Mouse (Mus musculus) liver, embryonic 13.5 days (tissue): ENCODE data around the gene Cct3. TPM values are rescaled to one million over a fixed set of nuclear protein-coding genes. Genes with fewer than 3 reads are reported as not detected.
"Not testable (repeated sequence)": the region's sequence is repeated elsewhere in the genome, so short reads cannot be mapped to it uniquely, and the experiment has no call there.

Source experiments
- ATAC-seq: fragments of 200-750 bp; cut with Nextera tagmentation; 2 replicates; pipeline ENCODE4 v1.8.0; 2017; ENCODE audit warnings: low read depth, mild to moderate bottlenecking, moderate number of reproducible peaks, moderate library complexity
- DNase-seq: peaks from one replicate; pipeline ENCODE4 v3.0.0; 2022
- H3K27ac ChIP-seq: fragments of 300-500 bp; sonication (generic); 2 replicates; pipeline ENCODE4 v1.5.1; 2015; ENCODE audit warnings: moderate library complexity, mild to moderate bottlenecking, inconsistent platforms
- H3K27me3 ChIP-seq: fragments of 300-500 bp; sonication (generic); 2 replicates; pipeline ENCODE4 v1.6.1; 2015; ENCODE audit warnings: mild to moderate bottlenecking, inconsistent platforms
- H3K36me3 ChIP-seq: fragments of 300-500 bp; sonication (generic); 2 replicates; pipeline ENCODE4 v1.6.1; 2015; ENCODE audit warnings: mild to moderate bottlenecking, inconsistent platforms
- H3K4me1 ChIP-seq: fragments of 300-500 bp; sonication (generic); replicated peaks from 2 replicates; pipeline ENCODE4 v1.6.1; 2015; ENCODE audit warnings: inconsistent platforms
- H3K4me2 ChIP-seq: fragments of 300-500 bp; sonication (generic); 2 replicates; pipeline ENCODE4 v1.6.1; 2015; ENCODE audit warnings: inconsistent platforms, mild to moderate bottlenecking, moderate library complexity
- H3K4me3 ChIP-seq: fragments of 300-500 bp; sonication (generic); replicated peaks from 2 replicates; pipeline ENCODE4 v1.5.1; 2015; ENCODE audit warnings: mild to moderate bottlenecking, inconsistent platforms
- H3K9ac ChIP-seq: fragments of 300-500 bp; sonication (generic); 2 replicates; pipeline ENCODE4 v1.6.1; 2015; ENCODE audit warnings: mild to moderate bottlenecking, inconsistent platforms
- H3K9me3 ChIP-seq: fragments of 300-500 bp; sonication (generic); replicated peaks from 2 replicates; pipeline ENCODE4 v1.6.1; 2016; ENCODE audit warnings: inconsistent platforms
- WGBS: fragments of 180-500 bp; shearing (Covaris S2); methylation state at CpG from one replicate; pipeline ENCODE4 v1.1.7; 2015; ENCODE audit not compliant: insufficient replicate concordance; 5-methylcytosine and 5-hydroxymethylcytosine counted together
- polyA plus RNA-seq: library from polyadenylated mRNA; unstranded; fragments of >200 nt; fragmentation: Nextera tagmentation; extraction: Ambion mirVana; gene quantifications from 2 replicates; pipeline ENCODE4 v1.2.1, GENCODE M21; 2015

Cct3 gene
- polyA plus RNA-seq, 1 experiment from 2014 or later = 376 TPM

- ATAC-seq (no peak), DNase-seq (no peak)
- Histone ChIP-seq H3K27ac (no peak overlapping the region), H3K9me3 (no peaks in the 10 kb centered on the region), H3K4me1 (no peaks in the 10 kb centered on the region), H3K36me3 (no peaks in the 10 kb centered on the region), H3K4me2 (no peak overlapping the region), H3K9ac (no peak overlapping the region), H3K4me3 (no peak overlapping the region), H3K27me3 (no peaks in the 10 kb centered on the region)
- 74% methylated on average over 3 of the region's 3 CpGs for WGBS
Observed at GRCm38 (mm10) chr3:88271859-88272258, 25.1 kb upstream of the Cct3 start.

GRCm38 (mm10) chr3:88274002-88274401 lies 22.9 kb upstream of the Cct3 start:
- Histone ChIP-seq H3K9ac (no peak overlapping the region), H3K27me3 (no peaks in the 10 kb centered on the region), H3K4me3 (no peak overlapping the region), H3K4me1 (no peaks in the 10 kb centered on the region), H3K27ac (no peak overlapping the region), H3K36me3 (no peaks in the 10 kb centered on the region), H3K9me3 (no peaks in the 10 kb centered on the region), H3K4me2 (no peak overlapping the region)
- WGBS = 73% methylated on average over 4 of the region's 4 CpGs
- ATAC-seq (no peak), DNase-seq (no peak)

DNA sequence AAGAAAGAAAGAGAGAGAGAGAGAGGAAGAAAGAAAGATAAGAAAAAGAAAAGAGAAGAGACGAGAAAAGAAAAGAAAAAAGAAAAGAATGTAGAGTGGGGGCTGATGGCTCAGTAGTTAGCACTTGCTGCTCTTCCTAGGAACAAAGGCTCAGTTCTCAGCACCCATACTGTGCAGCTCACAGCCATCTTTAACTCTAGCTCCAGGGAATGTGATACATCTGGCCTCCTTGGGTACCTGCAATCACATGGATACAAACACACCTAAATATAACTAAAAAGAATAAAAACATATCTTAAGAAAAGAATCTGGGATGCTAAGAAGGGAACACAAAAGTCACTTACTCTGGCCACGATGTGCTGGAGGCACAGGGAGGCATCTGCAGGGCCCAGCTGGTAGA lies 20.8 kb upstream of the Cct3 start:
- Histone ChIP-seq H3K36me3 (no peaks in the 10 kb centered on the region), H3K4me3 (no peak overlapping the region), H3K9me3 (no peaks in the 10 kb centered on the region), H3K4me2 (no peak overlapping the region), H3K4me1 (no peaks in the 10 kb centered on the region), H3K27ac (no peak overlapping the region), H3K9ac (no peak overlapping the region), H3K27me3 (no peaks in the 10 kb centered on the region)
- 56% methylated on average over 2 of the region's 2 CpGs for WGBS
- ATAC-seq = no peak
- no peak for DNase-seq

- DNase-seq (no peak), ATAC-seq (no peak)
- Histone ChIP-seq H3K27ac (no peak overlapping the region), H3K4me1 (no peaks in the 10 kb centered on the region), H3K27me3 (no peaks in the 10 kb centered on the region), H3K36me3 (no peaks in the 10 kb centered on the region), H3K9me3 (no peaks in the 10 kb centered on the region), H3K4me2 (no peak overlapping the region), H3K4me3 (no peak overlapping the region), H3K9ac (no peak overlapping the region)
- WGBS = 33% methylated on average over 7 of the region's 7 CpGs
Observed at GRCm38 (mm10) chr3:88276529-88277143, 20.3 kb upstream of the Cct3 start.

DNA sequence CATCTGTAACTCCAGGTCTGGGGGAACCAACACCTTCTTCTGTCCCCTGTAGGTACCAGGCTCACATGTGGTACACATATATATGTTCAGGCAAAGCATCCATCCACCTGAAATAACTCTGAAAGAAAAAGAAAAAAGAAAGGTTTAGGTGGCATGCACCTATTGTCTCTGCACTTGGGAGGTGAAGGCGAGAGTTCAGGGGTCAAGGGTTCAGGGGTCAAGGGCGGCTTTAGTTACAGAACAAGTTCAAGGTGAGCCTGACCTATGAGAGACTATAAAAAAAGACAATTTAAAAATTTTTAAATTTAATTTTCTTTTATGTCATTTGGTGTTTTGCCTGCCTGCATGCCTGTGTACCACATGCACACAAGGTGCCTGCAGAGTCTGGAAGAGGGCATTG lies 16.9 kb upstream of the Cct3 start:
- Histone ChIP-seq H3K36me3 (0 out of 2 replicates have a peak, but pooled peaks cover under 1% of the 10 kb centered on the region), H3K4me1 (no peaks in the 10 kb centered on the region), H3K9ac (no peak overlapping the region), H3K27ac (no peak overlapping the region), H3K27me3 (no peaks in the 10 kb centered on the region), H3K4me3 (no peak overlapping the region), H3K4me2 (no peak overlapping the region), H3K9me3 (no peaks in the 10 kb centered on the region)
- ATAC-seq (no peak), DNase-seq (no peak)
- WGBS = 74% methylated on average over 2 of the region's 2 CpGs

DNA sequence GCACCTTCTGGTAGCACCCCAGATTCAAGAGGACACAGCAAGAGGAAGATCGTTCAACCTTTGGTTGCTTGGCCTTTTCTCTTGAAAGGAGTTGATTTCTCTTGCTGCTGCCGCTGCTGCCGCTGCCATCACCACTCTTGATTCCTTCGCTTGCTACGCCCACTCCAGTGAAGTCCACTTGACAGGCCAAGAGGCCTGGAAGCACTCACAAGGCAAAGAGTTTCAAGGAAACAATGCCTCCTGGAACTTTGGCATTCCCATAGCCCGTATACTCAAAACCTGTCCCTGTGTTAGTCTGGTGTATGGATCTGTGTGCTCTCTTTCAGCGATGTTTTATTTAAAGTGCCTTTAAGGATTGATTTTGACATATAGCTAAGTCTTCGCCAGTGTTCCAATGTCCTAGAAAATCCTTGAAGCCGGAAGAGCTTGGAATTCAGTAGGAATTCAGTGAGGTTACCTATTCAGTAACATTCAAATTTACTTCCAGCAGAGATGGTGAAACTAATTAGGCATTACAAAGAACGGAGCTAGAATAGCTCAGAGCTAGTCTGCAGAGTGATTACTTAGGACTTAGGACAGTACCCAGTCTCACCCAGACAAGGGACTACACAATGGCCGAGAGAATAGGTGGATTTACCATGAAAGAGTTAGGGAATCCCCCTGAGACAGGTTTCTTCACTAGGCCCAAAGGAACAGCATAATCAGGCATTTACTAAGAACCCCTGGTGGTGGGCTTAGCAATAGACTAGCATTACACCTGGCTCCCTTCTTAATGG lies 15.6 kb upstream of the Cct3 start:
- 65% methylated on average over 11 of the region's 11 CpGs for WGBS

GRCm38 (mm10) chr3:88284815-88285564 lies 11.9 kb upstream of the Cct3 start:
- DNase-seq, H3K36me3 ChIP-seq, ATAC-seq, H3K4me1 ChIP-seq, H3K27me3 ChIP-seq, H3K4me2 ChIP-seq, H3K9me3 ChIP-seq, H3K4me3 ChIP-seq, H3K9ac ChIP-seq, H3K27ac ChIP-seq: not testable (repeated sequence)
- 86% methylated on average over 14 of the region's 14 CpGs for WGBS

More for the DNA sequence above, 15.6 kb upstream of the Cct3 start:
- DNase-seq, H3K9me3 ChIP-seq, H3K9ac ChIP-seq, ATAC-seq, H3K36me3 ChIP-seq, H3K27me3 ChIP-seq, H3K27ac ChIP-seq, H3K4me2 ChIP-seq, H3K4me1 ChIP-seq, H3K4me3 ChIP-seq: not testable (repeated sequence)

DNA sequence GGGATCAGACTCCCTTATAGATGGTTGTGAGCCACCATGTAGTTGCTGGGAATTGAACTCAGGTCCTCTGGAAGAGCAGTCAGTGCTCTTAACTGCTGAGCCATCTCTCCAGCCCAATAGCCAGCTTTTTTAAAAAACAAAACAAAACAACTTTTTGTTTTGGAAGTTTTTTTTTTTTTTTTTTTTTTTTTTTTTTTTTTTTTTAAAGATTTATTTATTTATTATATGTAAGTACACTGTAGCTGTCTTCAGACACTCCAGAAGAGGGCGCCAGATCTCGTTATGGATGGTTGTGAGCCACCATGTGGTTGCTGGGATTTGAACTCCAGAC lies 11.4 kb upstream of the Cct3 start:
- H3K4me1 ChIP-seq, H3K27ac ChIP-seq, H3K36me3 ChIP-seq, H3K9me3 ChIP-seq, DNase-seq, H3K9ac ChIP-seq, H3K4me2 ChIP-seq, H3K4me3 ChIP-seq, ATAC-seq, H3K27me3 ChIP-seq: not testable (repeated sequence)
- WGBS = no CpG with 5 or more reads among the region's 2 CpGs

DNA sequence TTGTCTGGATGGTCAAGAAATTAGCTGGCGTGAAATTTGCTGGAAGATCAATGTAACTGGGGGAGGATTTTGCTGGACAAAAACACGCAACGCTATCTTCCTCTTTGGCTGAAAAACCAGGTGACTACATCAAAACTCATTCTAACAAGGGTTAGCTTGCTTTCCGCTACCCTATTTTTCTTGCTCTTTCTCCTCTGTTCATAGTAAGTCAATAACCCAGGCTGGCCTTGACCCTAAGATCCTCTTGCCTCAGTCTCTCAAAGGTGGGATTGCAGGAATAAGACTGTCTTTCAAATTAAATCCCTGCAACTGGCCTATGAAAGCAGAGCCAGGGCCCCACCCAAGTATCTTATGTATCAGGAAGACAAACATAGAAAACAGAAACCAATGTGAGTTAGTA lies 9.8 kb upstream of the Cct3 start, which contains the start of gene Gm38392:
Gm38392 (minus strand) TSS at position 101 of the 400 bp plus-strand sequence.
- Histone ChIP-seq H3K27me3 (no peaks in the 10 kb centered on the region), H3K4me1 (no peaks in the 10 kb centered on the region), H3K4me2 (no peak within 1 kb of the TSS), H3K27ac (no peak within 1 kb of the TSS), H3K9ac (no peak within 1 kb of the TSS), H3K4me3 (no peak within 1 kb of the TSS), H3K9me3 (no peaks in the 10 kb centered on the region), H3K36me3 (0 out of 2 replicates have a peak, but pooled peaks cover 2% of the 10 kb centered on the region)
- 91% methylated on average over 4 of the region's 4 CpGs for WGBS
- ATAC-seq (no peak), DNase-seq (no peak)

DNA sequence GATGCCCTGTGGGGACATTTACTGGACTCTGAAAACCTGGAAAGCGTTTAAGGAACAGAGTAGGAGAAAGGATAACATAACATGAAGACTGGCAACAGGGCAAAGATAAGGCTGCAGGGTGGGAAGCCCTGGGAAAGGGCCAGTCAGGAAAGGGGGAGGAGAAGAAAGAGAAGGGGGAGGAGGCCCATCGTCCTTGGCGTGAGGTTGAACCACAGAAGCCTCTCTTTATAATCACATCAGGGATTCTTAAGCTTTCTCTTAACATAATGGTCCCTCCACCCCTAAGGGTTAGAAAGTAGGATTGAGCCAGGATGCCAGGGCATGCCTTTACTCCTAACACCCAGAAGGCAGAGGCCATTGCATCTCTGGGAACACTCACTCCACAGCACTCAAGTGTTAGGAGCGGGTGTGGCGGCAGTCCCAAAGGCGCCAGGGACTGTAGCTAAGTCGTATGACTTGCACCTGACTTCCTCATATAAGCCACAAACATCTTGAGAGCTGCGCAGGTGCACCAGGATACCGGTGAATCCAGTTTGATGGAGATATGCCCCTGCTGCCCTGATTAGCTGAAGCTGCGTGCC lies 8.7 kb upstream of the Cct3 start:
- not testable (repeated sequence) for H3K27ac ChIP-seq, H3K9ac ChIP-seq, H3K4me3 ChIP-seq, H3K9me3 ChIP-seq, ATAC-seq, H3K4me2 ChIP-seq, DNase-seq, H3K4me1 ChIP-seq, H3K27me3 ChIP-seq, H3K36me3 ChIP-seq
- WGBS = 75% methylated on average over 8 of the region's 10 CpGs

DNA sequence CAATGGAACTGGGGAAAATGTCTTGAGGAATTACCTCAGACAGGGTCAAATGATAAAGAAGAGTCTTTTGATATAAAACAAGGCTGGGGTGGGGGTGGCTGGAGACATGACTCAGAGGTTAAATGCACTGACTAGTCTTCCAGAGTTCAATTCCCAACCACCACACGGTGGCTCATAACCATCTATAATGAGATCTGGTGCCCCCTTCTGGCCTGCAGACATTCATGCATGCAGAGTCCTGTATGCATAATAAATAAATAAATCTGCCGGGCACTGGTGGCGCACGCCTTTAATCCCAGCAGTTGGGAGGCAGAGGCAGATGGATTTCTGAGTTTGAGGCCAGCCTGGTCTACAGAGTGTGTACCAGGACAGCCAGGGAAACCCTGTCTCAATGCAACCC lies 4.9 kb upstream of the Cct3 start:
- Histone ChIP-seq H3K4me3 (no peak overlapping the region), H3K9me3 (no peaks in the 10 kb centered on the region), H3K36me3 (0 out of 2 replicates have a peak, but pooled peaks cover 4% of the 10 kb centered on the region), H3K4me2 (no peak overlapping the region), H3K27me3 (no peaks in the 10 kb centered on the region), H3K9ac (no peak overlapping the region), H3K4me1 (peaks cover 10% of the 10 kb centered on the region), H3K27ac (no peak overlapping the region)
- peak; percentile 17 for DNase-seq
- 32% methylated on average over 4 of the region's 4 CpGs for WGBS
- ATAC-seq = no peak
